Mouse (Mus musculus) right cerebral cortex, postnatal 14 days (tissue): ENCODE results near the gene Adh1.

Source experiments
- DNase-seq: peaks from one replicate; pipeline ENCODE4 v3.0.0; 2022

Gene Adh1

GRCm38 (mm10) chr3:138291529-138292117 is 30.8 kb downstream of the Adh1 start:
- DNase-seq: no peak

- DNase-seq: no peak
These were observed 32.6 kb downstream of the Adh1 start for GRCm38 (mm10) chr3:138293298-138293895.

- DNase-seq: no peak
These were observed 39.3 kb downstream of the Adh1 start for GRCm38 (mm10) chr3:138300130-138300529.

GRCm38 (mm10) chr3:138302676-138303075 is 41.9 kb downstream of the Adh1 start:
- no peak for DNase-seq

GRCm38 (mm10) chr3:138303771-138304488 is 43.1 kb downstream of the Adh1 start:
- no peak for DNase-seq

- DNase-seq: no peak
These were observed 43.7 kb downstream of the Adh1 start for GRCm38 (mm10) chr3:138304489-138304871.

GRCm38 (mm10) chr3:138305486-138306289 is 44.9 kb downstream of the Adh1 start:
- no peak for DNase-seq

- DNase-seq: no peak
These were observed 45.5 kb downstream of the Adh1 start for GRCm38 (mm10) chr3:138306290-138306683.

GRCm38 (mm10) chr3:138309910-138310309 is 49.1 kb downstream of the Adh1 start:
- DNase-seq: no peak

GRCm38 (mm10) chr3:138311015-138311414 is 50.2 kb downstream of the Adh1 start:
- DNase-seq: no peak

GRCm38 (mm10) chr3:138312965-138313364 is 52.2 kb downstream of the Adh1 start, which contains the start of gene Adh6a:
Gene Adh6a (plus strand): TSS chr3:138313286.
- no peak for DNase-seq

- no peak for DNase-seq
These were observed 56.2 kb downstream of the Adh1 start for GRCm38 (mm10) chr3:138316908-138317472.

- no peak for DNase-seq
These were observed 64.2 kb downstream of the Adh1 start for GRCm38 (mm10) chr3:138325001-138325400.

GRCm38 (mm10) chr3:138325466-138325865 is 64.7 kb downstream of the Adh1 start:
- no peak for DNase-seq

- no peak for DNase-seq
These were observed 73.1 kb downstream of the Adh1 start for GRCm38 (mm10) chr3:138333910-138334309.

GRCm38 (mm10) chr3:138334320-138334719 is 73.5 kb downstream of the Adh1 start:
- DNase-seq: no peak

- no peak for DNase-seq
These were observed 74.8 kb downstream of the Adh1 start for GRCm38 (mm10) chr3:138335566-138335965.

GRCm38 (mm10) chr3:138336104-138336754 is 75.4 kb downstream of the Adh1 start:
- DNase-seq: no peak
